Comparison of ENCODE assay signal across 16 mouse cellular contexts in the genomic region with DNA sequence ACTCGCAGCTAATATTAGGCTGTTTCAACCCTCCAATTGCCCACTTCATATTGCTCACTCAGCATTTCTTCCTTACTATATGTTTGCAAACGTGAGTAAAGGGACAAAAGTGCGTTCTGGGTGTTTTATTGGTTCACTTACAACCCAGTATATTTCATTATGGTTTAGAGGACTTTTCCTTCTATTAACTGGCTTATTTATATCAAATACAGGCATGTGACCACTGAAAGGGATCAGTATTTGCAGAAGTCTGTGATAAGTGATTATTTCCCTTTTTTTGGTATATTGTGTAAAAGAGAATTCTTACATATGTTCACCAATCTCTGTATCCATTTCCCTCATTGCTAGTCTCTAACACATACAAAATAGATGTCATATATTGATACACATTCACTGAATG.
"Had no signal": no experiment of that assay in that cellular context is flagged by ENCODE, and none has a peak within 500 bp of the region (broad histone marks: within the 10 kb centered on the region; RNA-seq: fewer than 3 reads in every experiment).

No protein-coding gene starts in this region.

- H3K36me3 ChIP-seq: neural tube, embryonic 13.5 days; neural tube, embryonic 15.5 days; stomach, embryonic 15.5 days had no signal

- H3K27me3 ChIP-seq: neural tube, embryonic 15.5 days; stomach, embryonic 15.5 days had no signal

- H3K4me3 ChIP-seq: neural tube, embryonic 13.5 days; neural tube, embryonic 15.5 days; stomach, embryonic 15.5 days had no signal

- H3K27ac ChIP-seq: neural tube, embryonic 13.5 days; neural tube, embryonic 15.5 days; stomach, embryonic 15.5 days; stomach, postnatal 0 days had no signal

- H3K9me3 ChIP-seq: neural tube, embryonic 13.5 days; neural tube, embryonic 15.5 days; stomach, embryonic 15.5 days had no signal

- H3K4me1 ChIP-seq: neural tube, embryonic 13.5 days; neural tube, embryonic 15.5 days; stomach, embryonic 15.5 days had no signal

- DNase-seq: retina, postnatal 1 day; right cerebral cortex, adult 18-20 months; right cerebral cortex, postnatal 14 days; right cerebral cortex, postnatal 25 days; right cerebral cortex, postnatal 4 days; spleen, adult 18-20 months; thymus, adult 18-20 months; thymus, adult 2 months; thymus, postnatal 14 days; thymus, postnatal 25 days; thymus, postnatal 36 days; thymus, postnatal 4 days had no signal

- H3K9ac ChIP-seq: neural tube, embryonic 13.5 days; neural tube, embryonic 15.5 days; stomach, embryonic 15.5 days had no signal
